Mouse (Mus musculus): ENCODE measurements around the gene Flot1.

Gene Flot1

GRCm38 (mm10) chr17:35836991-35837422, 14.0 kb downstream of the Flot1 start:
- peak; percentile 99 for DNase-seq

GRCm38 (mm10) chr17:35837487-35837886, 14.5 kb downstream of the Flot1 start:
- peak; percentile 95 for DNase-seq

GRCm38 (mm10) chr17:35838122-35838544, 15.1 kb downstream of the Flot1 start, which contains the start of gene Tubb5:
Gene Tubb5 (minus strand): TSS chr17:35838306.
- DNase-seq = peak; percentile 100

GRCm38 (mm10) chr17:35838570-35838969, 15.5 kb downstream of the Flot1 start:
- no peak for DNase-seq

GRCm38 (mm10) chr17:35839002-35839401, 16.0 kb downstream of the Flot1 start:
- peak; percentile 93 for DNase-seq

- DNase-seq = no peak
Measured at GRCm38 (mm10) chr17:35840561-35840960, 17.5 kb downstream of the Flot1 start.

GRCm38 (mm10) chr17:35841076-35841950, 18.3 kb downstream of the Flot1 start, which contains the start of gene Mdc1:
Gene Mdc1 (plus strand): TSS chr17:35841515.
- DNase-seq = peak; percentile 100

- peak; percentile 93 for DNase-seq
Measured at GRCm38 (mm10) chr17:35842006-35842405, 19.0 kb downstream of the Flot1 start.

GRCm38 (mm10) chr17:35843514-35843913, 20.5 kb downstream of the Flot1 start:
- no peak for DNase-seq

- no peak for DNase-seq
Measured at GRCm38 (mm10) chr17:35848112-35848511, 25.1 kb downstream of the Flot1 start.

GRCm38 (mm10) chr17:35850974-35851373, 27.9 kb downstream of the Flot1 start:
- DNase-seq = no peak

- DNase-seq = no peak
Measured at GRCm38 (mm10) chr17:35859371-35859770, 36.3 kb downstream of the Flot1 start.

GRCm38 (mm10) chr17:35859835-35860234, 36.8 kb downstream of the Flot1 start:
- DNase-seq = no peak

- DNase-seq = no peak
Measured at GRCm38 (mm10) chr17:35860831-35861197, 37.8 kb downstream of the Flot1 start.

GRCm38 (mm10) chr17:35861198-35861857, 38.3 kb downstream of the Flot1 start, which contains the start of gene Nrm:
Gene Nrm (plus strand): TSS chr17:35861318.
- peak; percentile 99 for DNase-seq

- DNase-seq = peak; percentile 96
Measured at GRCm38 (mm10) chr17:35864832-35865353, 41.9 kb downstream of the Flot1 start.

- peak; percentile 99 for DNase-seq
Measured at GRCm38 (mm10) chr17:35865481-35866280, 42.7 kb downstream of the Flot1 start, which contains the start of gene Ppp1r18. Gene Ppp1r18 (plus strand): TSS chr17:35865593.

GRCm38 (mm10) chr17:35866281-35866831, 43.3 kb downstream of the Flot1 start:
- DNase-seq = peak; percentile 99

- DNase-seq = peak; percentile 97
Measured at GRCm38 (mm10) chr17:35866911-35867890, 44.2 kb downstream of the Flot1 start.

GRCm38 (mm10) chr17:35868165-35868820, 45.3 kb downstream of the Flot1 start:
- DNase-seq = peak; percentile 98
